Mouse (Mus musculus) spleen, adult 2 months (tissue): ENCODE measurements around the gene Zbed4.

Experiments
- CTCF ChIP-seq: fragments of 200-500 bp; IDR thresholded peaks from 2 replicates; pipeline ENCODE4 v1.5.1; 2011; ENCODE audit warnings: mild to moderate bottlenecking, inconsistent platforms; ENCODE audit not compliant: insufficient read depth, insufficient read length, insufficient replicate concordance; ENCODE audit errors: extremely low read depth
- POLR2A ChIP-seq: fragments of 200-500 bp; IDR thresholded peaks from 2 replicates; pipeline ENCODE4 v1.6.1; 2011; ENCODE audit warnings: low read depth, low read length, inconsistent platforms

DNA sequence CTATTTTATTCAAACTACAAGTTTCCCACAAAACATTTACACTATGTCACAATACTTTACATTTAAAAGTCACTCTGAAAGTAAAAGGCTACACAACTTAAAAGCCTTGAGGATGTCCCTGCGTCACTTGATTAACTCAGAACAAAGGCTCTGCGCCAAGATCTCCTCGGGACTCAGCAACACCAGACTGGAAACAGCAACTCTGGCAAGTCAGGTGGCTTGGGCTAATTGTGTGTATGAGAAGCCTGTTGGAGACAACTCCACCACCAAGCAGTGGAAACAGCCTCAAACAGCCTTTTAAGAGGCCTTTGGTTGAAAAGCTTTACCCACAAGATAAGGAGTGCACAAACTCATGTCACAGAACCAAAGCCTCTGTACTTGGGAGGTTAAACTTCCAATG, 49.0 kb upstream of the Zbed4 start:
- TF ChIP-seq CTCF (no peak), POLR2A (no peak)
